Mouse (Mus musculus) liver, postnatal 0 days (tissue): ENCODE results near the gene Ptprd.

Experiments used
- CTCF ChIP-seq: sonication (generic); IDR thresholded peaks from 2 replicates; pipeline ENCODE4 v1.5.1; 2016; ENCODE audit warnings: antibody characterized with exemption, low read depth
- EP300 ChIP-seq: IDR thresholded peaks from 2 replicates; pipeline ENCODE4 v1.6.1; 2016; ENCODE audit warnings: antibody characterized with exemption, low read depth, mild to moderate bottlenecking

DNA sequence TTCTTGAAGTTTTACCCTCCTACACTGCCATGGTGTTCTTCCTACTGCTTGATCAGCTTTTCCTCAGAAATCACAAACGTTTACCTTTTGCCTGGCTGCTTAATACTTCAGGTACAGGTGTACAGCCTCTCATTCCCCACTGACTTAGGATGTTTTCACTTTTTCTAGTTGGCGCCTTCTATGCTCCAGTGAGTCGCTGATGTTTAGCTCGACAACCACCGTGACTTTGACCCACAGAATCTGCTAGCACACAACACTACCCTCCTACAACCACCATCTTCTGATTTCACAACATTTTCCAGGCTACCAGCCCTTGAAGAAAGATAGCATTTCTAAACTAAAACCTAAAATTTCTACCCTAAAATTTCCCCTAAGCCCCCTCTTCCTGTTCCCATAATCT lies 1794.1 kb downstream of the Ptprd start:
- no peak for TF ChIP-seq CTCF
- no peak for TF ChIP-seq EP300
